Mouse (Mus musculus) liver, embryonic 13.5 days (tissue): ENCODE results near the gene Xylb. TPM values are rescaled to one million over a fixed set of nuclear protein-coding genes. Genes with fewer than 3 reads are reported as not detected.
A peak's percentile ranks its signal among the peaks of the same experiment; 100 is the strongest.

Experiments used
- ATAC-seq: fragments of 200-750 bp; cut with Nextera tagmentation; 2 replicates; pipeline ENCODE4 v1.8.0; 2017; ENCODE audit warnings: low read depth, mild to moderate bottlenecking, moderate number of reproducible peaks, moderate library complexity
- DNase-seq: peaks from one replicate; pipeline ENCODE4 v3.0.0; 2022
- H3K27ac ChIP-seq: fragments of 300-500 bp; sonication (generic); 2 replicates; pipeline ENCODE4 v1.5.1; 2015; ENCODE audit warnings: moderate library complexity, mild to moderate bottlenecking, inconsistent platforms
- H3K27me3 ChIP-seq: fragments of 300-500 bp; sonication (generic); 2 replicates; pipeline ENCODE4 v1.6.1; 2015; ENCODE audit warnings: mild to moderate bottlenecking, inconsistent platforms
- H3K36me3 ChIP-seq: fragments of 300-500 bp; sonication (generic); 2 replicates; pipeline ENCODE4 v1.6.1; 2015; ENCODE audit warnings: mild to moderate bottlenecking, inconsistent platforms
- H3K4me1 ChIP-seq: fragments of 300-500 bp; sonication (generic); replicated peaks from 2 replicates; pipeline ENCODE4 v1.6.1; 2015; ENCODE audit warnings: inconsistent platforms
- H3K4me2 ChIP-seq: fragments of 300-500 bp; sonication (generic); 2 replicates; pipeline ENCODE4 v1.6.1; 2015; ENCODE audit warnings: inconsistent platforms, mild to moderate bottlenecking, moderate library complexity
- H3K4me3 ChIP-seq: fragments of 300-500 bp; sonication (generic); replicated peaks from 2 replicates; pipeline ENCODE4 v1.5.1; 2015; ENCODE audit warnings: mild to moderate bottlenecking, inconsistent platforms
- H3K9ac ChIP-seq: fragments of 300-500 bp; sonication (generic); 2 replicates; pipeline ENCODE4 v1.6.1; 2015; ENCODE audit warnings: mild to moderate bottlenecking, inconsistent platforms
- H3K9me3 ChIP-seq: fragments of 300-500 bp; sonication (generic); replicated peaks from 2 replicates; pipeline ENCODE4 v1.6.1; 2016; ENCODE audit warnings: inconsistent platforms
- WGBS: fragments of 180-500 bp; shearing (Covaris S2); methylation state at CpG from one replicate; pipeline ENCODE4 v1.1.7; 2015; ENCODE audit not compliant: insufficient replicate concordance; 5-methylcytosine and 5-hydroxymethylcytosine counted together
- polyA plus RNA-seq: library from polyadenylated mRNA; unstranded; fragments of >200 nt; fragmentation: Nextera tagmentation; extraction: Ambion mirVana; gene quantifications from 2 replicates; pipeline ENCODE4 v1.2.1, GENCODE M21; 2015

Xylb gene
- polyA plus RNA-seq, 1 experiment from 2014 or later = 3.6 TPM

GRCm38 (mm10) chr9:119425976-119426415 lies 68.8 kb downstream of the Xylb start:
- Histone ChIP-seq H3K4me2 (no peak overlapping the region), H3K27me3 (no peaks in the 10 kb centered on the region), H3K9ac (no peak overlapping the region), H3K9me3 (no peaks in the 10 kb centered on the region), H3K27ac (no peak overlapping the region), H3K4me1 (peaks cover 15% of the 10 kb centered on the region), H3K36me3 (no peaks in the 10 kb centered on the region), H3K4me3 (no peak overlapping the region)
- no peak for ATAC-seq
- DNase-seq = no peak
- 81% methylated on average over 13 of the region's 13 CpGs for WGBS

GRCm38 (mm10) chr9:119426483-119426882 lies 69.3 kb downstream of the Xylb start:
- 67% methylated on average over 7 of the region's 7 CpGs for WGBS
- no peak overlapping the region for H3K27ac ChIP-seq
- H3K4me1 ChIP-seq = peaks cover 15% of the 10 kb centered on the region
- H3K4me3 ChIP-seq = no peak overlapping the region
- no peak overlapping the region for H3K4me2 ChIP-seq
- H3K9ac ChIP-seq = no peak overlapping the region
- no peaks in the 10 kb centered on the region for H3K9me3 ChIP-seq
- no peak for DNase-seq
- H3K27me3 ChIP-seq = no peaks in the 10 kb centered on the region
- no peak for ATAC-seq
- no peaks in the 10 kb centered on the region for H3K36me3 ChIP-seq

- Histone ChIP-seq H3K4me2 (no peak overlapping the region), H3K9ac (no peak overlapping the region), H3K4me3 (no peak overlapping the region), H3K36me3 (peaks cover 9% of the 10 kb centered on the region; the same call in 1 of the 2 replicates), H3K4me1 (peaks cover 9% of the 10 kb centered on the region), H3K27me3 (no peaks in the 10 kb centered on the region), H3K9me3 (no peaks in the 10 kb centered on the region), H3K27ac (no peak overlapping the region)
- DNase-seq (peak; percentile 37), ATAC-seq (peak; percentile 35; the same call in 1 of the 2 replicates)
- 42% methylated on average over 7 of the region's 7 CpGs for WGBS
These were observed 73.1 kb downstream of the Xylb start for GRCm38 (mm10) chr9:119430311-119430710.

DNA sequence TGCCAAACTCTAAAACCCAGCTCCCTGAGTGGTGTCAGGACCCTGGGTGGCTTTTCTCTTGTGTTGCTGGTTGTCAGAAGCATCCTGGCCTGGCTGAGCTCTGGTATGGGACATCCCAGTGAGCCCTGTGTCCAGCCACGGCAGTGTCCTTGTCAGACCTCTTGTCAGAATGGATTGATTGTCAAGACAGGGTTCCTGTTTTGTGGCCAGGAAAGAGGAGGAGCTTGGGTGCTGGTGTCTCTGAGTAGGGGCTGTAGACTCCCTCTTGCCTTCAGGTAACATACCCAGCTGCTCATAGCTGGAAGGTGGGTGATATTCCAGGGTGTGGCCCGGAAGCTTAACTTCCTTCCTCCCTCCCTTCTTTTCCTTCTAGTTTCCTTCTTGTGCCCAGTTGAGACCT lies 78.7 kb downstream of the Xylb start:
- Histone ChIP-seq H3K4me2 (no peak overlapping the region), H3K27ac (no peak overlapping the region), H3K4me3 (no peak overlapping the region), H3K36me3 (peaks cover 9% of the 10 kb centered on the region; the same call in 1 of the 2 replicates), H3K4me1 (no peaks in the 10 kb centered on the region; the same call in 1 of the 2 replicates), H3K27me3 (no peaks in the 10 kb centered on the region), H3K9me3 (no peaks in the 10 kb centered on the region), H3K9ac (no peak overlapping the region)
- WGBS = 36% methylated on average over 2 of the region's 2 CpGs
- no peak for ATAC-seq
- DNase-seq = no peak

- Histone ChIP-seq H3K9me3 (no peaks in the 10 kb centered on the region), H3K27ac (no peak overlapping the region)
These were observed 80.9 kb downstream of the Xylb start for GRCm38 (mm10) chr9:119438065-119438464.

DNA sequence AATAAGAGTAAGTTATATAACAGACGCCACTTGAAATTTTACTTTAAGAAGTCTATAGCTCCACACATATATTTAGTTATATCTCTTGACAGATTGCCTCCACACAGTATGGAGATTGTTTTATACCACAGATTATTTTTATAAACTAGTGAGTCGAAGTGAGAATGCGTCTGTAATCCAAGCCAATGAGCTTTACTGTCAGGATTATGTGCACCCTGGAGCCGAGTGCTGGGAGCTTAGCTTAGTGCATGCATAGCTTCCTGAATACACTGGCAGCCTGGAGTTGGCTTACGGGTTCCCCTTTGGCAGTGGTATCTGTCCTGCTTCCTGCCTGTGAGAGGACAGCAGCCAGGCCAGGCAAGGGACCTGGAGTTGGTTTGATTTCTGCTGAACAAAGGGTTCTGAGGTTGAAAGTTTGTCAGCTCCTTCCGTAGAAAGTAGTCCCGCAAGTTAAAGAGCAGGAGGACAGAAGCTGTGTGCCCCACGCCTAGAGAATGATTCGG lies 81.4 kb downstream of the Xylb start:
- ATAC-seq = no peak
- no peaks in the 10 kb centered on the region for H3K27me3 ChIP-seq
- WGBS = 69% methylated on average over 9 of the region's 9 CpGs
- no peak for DNase-seq
- no peak overlapping the region for H3K9ac ChIP-seq
- H3K4me3 ChIP-seq = no peak overlapping the region
- H3K27ac ChIP-seq = no peak overlapping the region
- peaks cover 8% of the 10 kb centered on the region; the same call in 1 of the 2 replicates for H3K36me3 ChIP-seq
- H3K4me1 ChIP-seq = no peaks in the 10 kb centered on the region; the same call in 1 of the 2 replicates
- H3K4me2 ChIP-seq = no peak overlapping the region
- H3K9me3 ChIP-seq = no peaks in the 10 kb centered on the region

More at GRCm38 (mm10) chr9:119438065-119438464, 80.9 kb downstream of the Xylb start:
- H3K27me3 ChIP-seq = no peaks in the 10 kb centered on the region
- no peak for ATAC-seq
- H3K4me3 ChIP-seq = no peak overlapping the region
- H3K4me2 ChIP-seq = no peak overlapping the region
- H3K36me3 ChIP-seq = peaks cover 9% of the 10 kb centered on the region; the same call in 1 of the 2 replicates
- WGBS = 76% methylated on average over 12 of the region's 12 CpGs
- no peaks in the 10 kb centered on the region; the same call in 1 of the 2 replicates for H3K4me1 ChIP-seq
- no peak for DNase-seq
- H3K9ac ChIP-seq = no peak overlapping the region

Other genes starting within 250 kb of the Xylb start
- gene Acaa1b, start 200.3 kb upstream of the Xylb start, polyA plus RNA-seq = 2.6 and 3.1 TPM in 2 replicates
- gene Gm47289, start 198.2 kb upstream of the Xylb start, polyA plus RNA-seq = not detected in 2 replicates
- not detected in 2 replicates for gene Slc22a13, start 148.3 kb upstream of the Xylb start, polyA plus RNA-seq
- gene Oxsr1, start 35.0 kb upstream of the Xylb start, polyA plus RNA-seq = 6.0 and 6.5 TPM in 2 replicates
- gene Acaa1a, start 17.7 kb upstream of the Xylb start, polyA plus RNA-seq = 39.6 and 40.2 TPM in 2 replicates
- gene Myd88, start 16.0 kb upstream of the Xylb start, polyA plus RNA-seq = 18.6 and 21.7 TPM in 2 replicates
- not detected in 2 replicates for gene Slc22a14, start 8.2 kb downstream of the Xylb start, polyA plus RNA-seq
- gene Acvr2b, start 44.7 kb downstream of the Xylb start, polyA plus RNA-seq = 1.8 and 2.1 TPM in 2 replicates
- gene Exog, start 87.6 kb downstream of the Xylb start, polyA plus RNA-seq = 6.9 and 9.0 TPM in 2 replicates
- 0.03 and 0.05 TPM in 2 replicates for gene Scn5a, start 221.6 kb downstream of the Xylb start, polyA plus RNA-seq